Mouse (Mus musculus) neural tube, embryonic 13.5 days (tissue): ENCODE results near the gene Sesn1. TPM values are rescaled to one million over a fixed set of nuclear protein-coding genes. Genes with fewer than 3 reads are reported as not detected.
"Not testable (repeated sequence)": the region's sequence is repeated elsewhere in the genome, so short reads cannot be mapped to it uniquely, and the experiment has no call there.

Experiments used
- ATAC-seq: fragments of 200-750 bp; cut with Nextera tagmentation; 2 replicates; pipeline ENCODE4 v1.8.0; 2017; ENCODE audit warnings: low read depth, mild to moderate bottlenecking, moderate TSS enrichment, moderate library complexity
- H3K27ac ChIP-seq: fragments of 300-500 bp; sonication (generic); replicated peaks from 2 replicates; pipeline ENCODE4 v1.5.1; 2015; ENCODE audit warnings: moderate library complexity, mild to moderate bottlenecking, inconsistent platforms
- H3K27me3 ChIP-seq: fragments of 300-500 bp; sonication (generic); 2 replicates; pipeline ENCODE4 v1.6.1; 2015; ENCODE audit warnings: mild to moderate bottlenecking, inconsistent platforms
- H3K36me3 ChIP-seq: fragments of 300-500 bp; sonication (generic); 2 replicates; pipeline ENCODE4 v1.6.1; 2015; ENCODE audit warnings: mild to moderate bottlenecking, inconsistent platforms
- H3K4me1 ChIP-seq: fragments of 300-500 bp; sonication (generic); replicated peaks from 2 replicates; pipeline ENCODE4 v1.6.1; 2015; ENCODE audit warnings: inconsistent platforms
- H3K4me2 ChIP-seq: fragments of 300-500 bp; sonication (generic); 2 replicates; pipeline ENCODE4 v1.6.1; 2015; ENCODE audit warnings: inconsistent platforms, mild to moderate bottlenecking, moderate library complexity
- H3K4me3 ChIP-seq: fragments of 300-500 bp; sonication (generic); 2 replicates; pipeline ENCODE4 v1.5.1; 2015; ENCODE audit warnings: mild to moderate bottlenecking, inconsistent platforms
- H3K9ac ChIP-seq: fragments of 300-500 bp; sonication (generic); 2 replicates; pipeline ENCODE4 v1.6.1; 2015; ENCODE audit warnings: moderate library complexity, mild to moderate bottlenecking, inconsistent platforms
- H3K9me3 ChIP-seq: fragments of 300-500 bp; sonication (generic); 2 replicates; pipeline ENCODE4 v1.6.1; 2016; ENCODE audit warnings: inconsistent platforms
- WGBS: fragments of 180-500 bp; shearing (Covaris S2); methylation state at CpG from one replicate; pipeline ENCODE4 v1.1.7; 2015; 5-methylcytosine and 5-hydroxymethylcytosine counted together
- polyA plus RNA-seq: library from polyadenylated mRNA; unstranded; fragments of >200 nt; fragmentation: Nextera tagmentation; extraction: Ambion mirVana; gene quantifications from 2 replicates; pipeline ENCODE4 v1.2.1, GENCODE M21; 2015

Sesn1 gene
- polyA plus RNA-seq, 1 experiment from 2014 or later, result 41.2 TPM

DNA sequence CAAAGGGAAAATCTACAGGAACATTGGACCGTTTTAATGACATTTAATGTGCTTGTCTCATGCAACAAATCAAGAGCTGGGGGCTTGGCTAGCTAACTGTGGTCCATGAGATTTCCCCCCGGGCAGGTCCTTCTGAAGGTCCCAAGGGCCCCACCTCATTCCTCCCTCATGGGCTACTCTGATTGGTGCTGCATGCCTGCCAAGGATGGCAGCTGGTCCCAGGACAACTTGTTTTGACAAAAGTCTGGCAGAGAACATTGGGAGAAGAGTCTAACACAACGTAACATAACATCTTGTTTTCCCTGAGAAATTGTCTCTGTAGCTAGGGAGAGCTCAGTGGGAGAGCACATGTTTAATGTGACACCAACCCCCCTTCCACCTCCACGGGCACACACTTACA, 126.4 kb downstream of the Sesn1 start:
- Histone ChIP-seq H3K4me1 (peaks cover 61% of the 10 kb centered on the region), H3K4me3 (no peak overlapping the region), H3K9ac (no peak overlapping the region), H3K4me2 (no peak overlapping the region), H3K27me3 (no peaks in the 10 kb centered on the region), H3K9me3 (no peaks in the 10 kb centered on the region), H3K36me3 (no peaks in the 10 kb centered on the region), H3K27ac (peak overlapping the region; percentile 89)
- ATAC-seq, result no peak
- 39% methylated on average over 4 of the region's 4 CpGs for WGBS

DNA sequence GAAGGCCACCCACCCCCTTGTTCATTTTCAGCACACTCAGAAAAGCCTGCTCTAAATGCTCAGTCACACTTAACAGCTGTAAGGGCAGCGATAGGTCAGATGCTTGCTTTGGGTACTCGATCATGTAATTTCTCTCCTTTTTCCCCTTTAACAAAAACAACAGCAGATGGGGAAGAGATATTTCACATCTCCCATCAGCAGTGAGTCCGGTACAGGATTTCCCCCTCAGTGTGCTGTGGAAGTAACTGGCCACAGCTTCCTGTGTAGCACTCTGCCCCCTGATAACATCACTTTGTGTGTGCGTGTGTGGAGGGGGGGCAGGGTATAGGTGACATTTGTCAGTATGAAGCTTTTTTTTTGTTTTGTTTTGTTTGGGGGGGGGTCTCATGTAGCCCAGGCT, 127.4 kb downstream of the Sesn1 start:
- Histone ChIP-seq H3K4me1 (peaks cover 51% of the 10 kb centered on the region), H3K4me2 (no peak overlapping the region), H3K9me3 (no peaks in the 10 kb centered on the region), H3K36me3 (no peaks in the 10 kb centered on the region), H3K9ac (no peak overlapping the region), H3K27me3 (no peaks in the 10 kb centered on the region), H3K27ac (no peak overlapping the region), H3K4me3 (no peak overlapping the region)
- 48% methylated on average over 4 of the region's 4 CpGs for WGBS
- ATAC-seq, result no peak

DNA sequence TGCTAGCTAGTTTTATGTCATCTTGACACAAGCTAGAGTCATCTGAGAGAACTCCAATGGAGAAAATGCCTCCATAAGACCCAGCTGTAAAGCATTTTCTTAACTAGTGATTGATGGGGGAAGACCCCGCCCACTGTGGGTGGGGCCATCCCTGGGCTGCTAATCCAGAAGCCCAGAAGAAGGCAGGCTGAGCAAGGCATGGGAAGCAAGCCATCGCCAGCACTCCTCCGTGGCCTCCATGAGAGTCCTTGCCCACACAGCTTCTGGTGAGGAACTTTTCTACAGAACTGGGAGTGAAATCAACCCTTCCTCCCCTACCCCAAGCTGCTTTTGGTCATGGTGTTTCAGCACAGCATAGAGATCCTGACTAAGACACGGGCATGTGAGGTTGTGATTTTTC, 129.4 kb downstream of the Sesn1 start:
- Histone ChIP-seq H3K4me3 (no peak overlapping the region), H3K9ac (no peak overlapping the region), H3K9me3 (no peaks in the 10 kb centered on the region), H3K4me2 (no peak overlapping the region), H3K27ac (no peak overlapping the region), H3K27me3 (no peaks in the 10 kb centered on the region), H3K36me3 (no peaks in the 10 kb centered on the region), H3K4me1 (peaks cover 33% of the 10 kb centered on the region)
- WGBS, result 74% methylated on average over 4 of the region's 4 CpGs
- no peak for ATAC-seq

DNA sequence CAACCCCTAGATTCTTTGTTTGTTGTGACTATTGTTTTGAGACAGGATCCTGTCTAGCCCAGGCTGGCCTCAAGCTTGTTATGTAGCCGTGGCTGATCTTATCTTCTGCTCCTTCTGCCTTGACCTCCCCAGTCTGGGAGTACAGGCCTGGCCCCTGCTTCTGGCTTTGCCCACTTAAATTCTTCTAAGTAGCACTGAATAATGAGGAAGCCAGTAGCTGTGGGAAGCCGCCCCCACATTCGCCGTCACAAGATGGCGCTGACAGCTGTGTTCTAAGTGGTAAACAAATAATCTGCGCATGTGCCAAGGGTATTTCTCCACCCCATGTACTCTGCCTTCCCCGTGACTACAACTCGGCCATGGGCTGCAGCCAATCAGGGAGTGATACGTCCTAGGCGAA, 142.6 kb downstream of the Sesn1 start:
- 96% methylated on average over 9 of the region's 10 CpGs for WGBS
- H3K9me3 ChIP-seq, ATAC-seq: not testable (repeated sequence)

DNA sequence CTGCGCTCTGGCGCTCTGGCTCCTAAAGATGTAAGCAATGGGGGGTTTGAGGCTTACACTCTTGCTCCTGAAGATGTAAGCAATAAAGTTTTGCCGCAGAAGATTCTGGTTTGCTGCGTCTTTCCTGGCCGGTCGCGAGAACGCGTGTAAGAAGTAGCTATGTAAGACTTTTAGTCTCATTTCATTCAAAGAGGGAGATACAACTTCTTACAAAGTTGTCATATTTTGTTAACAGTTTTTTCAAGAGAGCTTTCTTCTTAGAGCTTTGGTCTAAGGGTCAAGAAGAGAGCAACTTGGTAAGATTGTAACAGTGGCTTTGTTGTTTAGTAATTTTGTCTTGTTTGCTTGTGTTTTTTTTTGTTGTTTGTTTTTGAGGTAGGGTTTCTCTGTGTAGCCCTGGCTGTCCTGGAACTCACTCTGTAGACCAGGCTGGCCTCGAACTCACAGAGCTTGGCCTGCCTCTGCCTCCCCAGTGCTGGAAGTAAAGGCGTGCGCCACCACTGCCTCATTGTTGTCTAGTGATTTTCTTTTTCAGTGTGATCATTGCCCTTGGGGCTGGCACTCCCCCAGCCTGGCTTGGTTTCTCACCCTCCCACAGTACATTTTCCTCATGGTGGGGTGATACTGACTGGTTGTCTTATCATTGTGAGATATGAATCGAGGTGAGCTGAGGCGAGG, 143.3 kb downstream of the Sesn1 start:
- H3K27ac ChIP-seq, result no peak overlapping the region
- H3K4me1 ChIP-seq, result no peaks in the 10 kb centered on the region
- no peak overlapping the region for H3K4me2 ChIP-seq
- no peaks in the 10 kb centered on the region for H3K27me3 ChIP-seq
- WGBS, result 96% methylated on average over 14 of the region's 14 CpGs
- no peak for ATAC-seq
- no peaks in the 10 kb centered on the region for H3K9me3 ChIP-seq
- H3K4me3 ChIP-seq, result no peak overlapping the region
- no peaks in the 10 kb centered on the region for H3K36me3 ChIP-seq
- H3K9ac ChIP-seq, result no peak overlapping the region

More for the DNA sequence above, 142.6 kb downstream of the Sesn1 start:
- not testable (repeated sequence) for H3K4me2 ChIP-seq, H3K9ac ChIP-seq, H3K27me3 ChIP-seq, H3K4me1 ChIP-seq, H3K27ac ChIP-seq, H3K36me3 ChIP-seq, H3K4me3 ChIP-seq

DNA sequence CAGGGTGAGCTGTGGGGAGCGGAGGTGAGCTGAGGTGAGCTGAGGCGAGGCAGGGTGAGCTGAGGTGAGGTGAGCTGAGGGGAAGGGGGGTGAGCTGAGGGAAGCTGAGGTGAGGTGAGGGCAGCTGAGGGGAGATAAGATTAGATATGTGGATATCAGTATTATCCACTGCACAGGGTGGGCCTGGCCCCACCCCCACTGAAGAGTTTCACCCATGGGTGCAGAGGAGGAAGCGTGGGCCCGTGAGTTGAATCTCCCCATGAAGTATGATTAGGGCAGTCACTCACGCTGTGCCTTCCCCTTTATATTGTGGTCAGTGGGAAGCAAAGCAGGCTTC, 143.8 kb downstream of the Sesn1 start:
- no peaks in the 10 kb centered on the region for H3K36me3 ChIP-seq
- H3K4me1 ChIP-seq, result no peaks in the 10 kb centered on the region
- 95% methylated on average over 5 of the region's 5 CpGs for WGBS
- no peaks in the 10 kb centered on the region for H3K9me3 ChIP-seq
- no peak overlapping the region for H3K9ac ChIP-seq
- ATAC-seq, result no peak
- H3K4me2 ChIP-seq, result no peak overlapping the region
- no peak overlapping the region for H3K4me3 ChIP-seq
- no peaks in the 10 kb centered on the region for H3K27me3 ChIP-seq
- no peak overlapping the region for H3K27ac ChIP-seq

DNA sequence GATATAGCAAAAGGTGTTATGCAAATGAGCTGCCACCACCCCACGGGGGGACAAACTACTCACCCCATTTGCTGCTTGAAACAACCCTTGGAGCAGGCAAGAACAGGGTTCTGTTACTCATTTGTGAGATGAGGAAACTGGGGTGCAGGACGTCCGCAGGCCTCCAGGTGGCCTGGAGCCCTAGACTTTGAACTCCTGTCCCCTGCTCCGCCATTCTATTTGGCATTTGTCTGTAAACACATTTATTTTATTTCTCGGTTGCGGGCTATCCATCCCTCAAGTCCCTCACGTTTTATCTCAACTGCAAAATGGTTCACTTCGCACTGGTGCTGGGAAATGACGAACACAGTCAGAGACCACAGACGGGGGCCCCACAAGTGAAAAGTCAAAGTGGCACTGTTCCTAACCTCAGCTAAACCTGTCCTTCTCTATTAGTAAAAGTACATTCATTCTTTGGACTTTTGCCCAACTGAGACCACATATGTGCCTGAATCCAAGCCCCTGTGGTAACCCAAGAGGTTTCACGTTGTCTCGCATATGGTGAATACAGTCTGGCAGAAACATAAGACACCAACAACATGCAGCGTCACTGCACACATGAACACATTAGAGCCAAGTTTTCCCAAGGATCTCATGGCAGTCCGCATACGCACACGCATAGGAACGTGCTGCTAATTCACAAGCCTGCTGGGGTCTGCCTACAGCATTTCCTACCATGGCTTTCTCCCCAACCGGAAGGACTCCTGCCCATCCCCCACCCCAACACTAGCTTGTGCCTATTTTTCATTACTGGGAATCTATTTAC, 147.9 kb downstream of the Sesn1 start:
- H3K9me3 ChIP-seq, result no peaks in the 10 kb centered on the region
- 88% methylated on average over 18 of the region's 18 CpGs for WGBS
- ATAC-seq, result no peak

More for the DNA sequence above, 147.9 kb downstream of the Sesn1 start:
- Histone ChIP-seq H3K4me3 (no peak overlapping the region), H3K9ac (no peak overlapping the region), H3K4me2 (no peak overlapping the region), H3K4me1 (0 out of 2 replicates have a peak, but pooled peaks cover under 1% of the 10 kb centered on the region), H3K36me3 (no peaks in the 10 kb centered on the region), H3K27me3 (no peaks in the 10 kb centered on the region), H3K27ac (no peak overlapping the region)

Other genes with a start within 250 kb of the Sesn1 start
- 0.56 and 0.85 TPM in 2 replicates for gene Ccdc162, start 93.3 kb upstream of the Sesn1 start, polyA plus RNA-seq
- 13.4 and 18.4 TPM in 2 replicates for gene Cep57l1, start 64 bp upstream of the Sesn1 start, polyA plus RNA-seq
- gene Armc2, start 208.5 kb downstream of the Sesn1 start, polyA plus RNA-seq, result 6.0 and 7.5 TPM in 2 replicates